Mouse (Mus musculus): ENCODE data around the gene Dok7. TPM values are rescaled to one million over a fixed set of nuclear protein-coding genes. Genes with fewer than 3 reads are reported as not detected.
A peak's percentile ranks its signal among the peaks of the same experiment; 100 is the strongest.

The Dok7 gene
- total RNA-seq, 2 experiments from 2014 or later = 0.12 TPM; not detected in 1

- no peak for ATAC-seq (replicated peaks; ENCODE audit: poor library complexity)
Measured at GRCm38 (mm10) chr5:35055076-35055475, 1.5 kb upstream of the Dok7 start.

GRCm38 (mm10) chr5:35057582-35057981 is 1.0 kb downstream of the Dok7 start:
- ATAC-seq (replicated peaks; ENCODE audit: poor library complexity) = no peak

GRCm38 (mm10) chr5:35058216-35058615 is 1.6 kb downstream of the Dok7 start:
- 0 out of 2 replicates have a peak, but pooled peaks have one; percentile 12 for ATAC-seq (replicated peaks; ENCODE audit: poor library complexity)

GRCm38 (mm10) chr5:35060098-35060497 is 3.5 kb downstream of the Dok7 start:
- no peak for ATAC-seq (replicated peaks; ENCODE audit: poor library complexity)

- no peak for ATAC-seq (replicated peaks; ENCODE audit: poor library complexity)
Measured at GRCm38 (mm10) chr5:35069841-35070240, 13.3 kb downstream of the Dok7 start.

GRCm38 (mm10) chr5:35070314-35070713 is 13.7 kb downstream of the Dok7 start:
- no peak for ATAC-seq (replicated peaks; ENCODE audit: poor library complexity)

- ATAC-seq (replicated peaks; ENCODE audit: poor library complexity) = no peak
Measured at GRCm38 (mm10) chr5:35070953-35071352, 14.4 kb downstream of the Dok7 start.

- ATAC-seq (replicated peaks; ENCODE audit: poor library complexity) = no peak
Measured at GRCm38 (mm10) chr5:35071855-35072254, 15.3 kb downstream of the Dok7 start.

- no peak for ATAC-seq (replicated peaks; ENCODE audit: poor library complexity)
Measured at GRCm38 (mm10) chr5:35073235-35073634, 16.7 kb downstream of the Dok7 start.

GRCm38 (mm10) chr5:35073992-35074391 is 17.4 kb downstream of the Dok7 start:
- no peak for ATAC-seq (replicated peaks; ENCODE audit: poor library complexity)

GRCm38 (mm10) chr5:35076369-35076768 is 19.8 kb downstream of the Dok7 start:
- no peak for ATAC-seq (replicated peaks; ENCODE audit: poor library complexity)

- no peak for ATAC-seq (replicated peaks; ENCODE audit: poor library complexity)
Measured at GRCm38 (mm10) chr5:35079101-35079500, 22.5 kb downstream of the Dok7 start.

- no peak for ATAC-seq (replicated peaks; ENCODE audit: poor library complexity)
Measured at GRCm38 (mm10) chr5:35084913-35085312, 28.3 kb downstream of the Dok7 start.

GRCm38 (mm10) chr5:35088785-35089613 is 32.4 kb downstream of the Dok7 start:
- ATAC-seq (replicated peaks; ENCODE audit: poor library complexity) = peak; percentile 95

- ATAC-seq (replicated peaks; ENCODE audit: poor library complexity) = no peak
Measured at GRCm38 (mm10) chr5:35089614-35089963, 33.0 kb downstream of the Dok7 start.

- ATAC-seq (replicated peaks; ENCODE audit: poor library complexity) = no peak
Measured at GRCm38 (mm10) chr5:35091636-35092035, 35.1 kb downstream of the Dok7 start.

- peak; percentile 69 for ATAC-seq (replicated peaks; ENCODE audit: poor library complexity)
Measured at GRCm38 (mm10) chr5:35103086-35103485, 46.5 kb downstream of the Dok7 start.

- no peak for ATAC-seq (replicated peaks; ENCODE audit: poor library complexity)
Measured at GRCm38 (mm10) chr5:35103528-35103927, 47.0 kb downstream of the Dok7 start.

- no peak for ATAC-seq (replicated peaks; ENCODE audit: poor library complexity)
Measured at GRCm38 (mm10) chr5:35104183-35104959, 47.8 kb downstream of the Dok7 start.

- ATAC-seq (replicated peaks; ENCODE audit: poor library complexity) = peak; percentile 84
Measured at GRCm38 (mm10) chr5:35104960-35105921, 48.7 kb downstream of the Dok7 start, which contains the start of gene Lrpap1. Lrpap1 (minus strand) TSS chr5:35105766.

GRCm38 (mm10) chr5:35105922-35106298 is 49.3 kb downstream of the Dok7 start:
- 0 out of 2 replicates have a peak, but pooled peaks have one; percentile 0 for ATAC-seq (replicated peaks; ENCODE audit: poor library complexity)

All from megakaryocyte progenitor cell, adult 5-6 weeks (primary cell).